Mouse (Mus musculus) olfactory bulb, adult 2 months (tissue): Measurements from ENCODE around the gene Rarg. TPM values are rescaled to one million over a fixed set of nuclear protein-coding genes. Genes with fewer than 3 reads are reported as not detected.

ENCODE experiments used
- H3K27ac ChIP-seq: fragments of 200-500 bp; 2 replicates; pipeline ENCODE4 v1.5.1; 2012; ENCODE audit warnings: low read depth, low read length; ENCODE audit not compliant: insufficient read depth
- H3K4me1 ChIP-seq: fragments of 200-500 bp; 2 replicates; pipeline ENCODE4 v1.6.1; 2012; ENCODE audit warnings: low read length; ENCODE audit not compliant: control insufficient read depth, insufficient read depth
- H3K4me3 ChIP-seq: fragments of 200-500 bp; 2 replicates; pipeline ENCODE4 v1.5.1; 2012; ENCODE audit warnings: mild to moderate bottlenecking, low read depth, low read length, moderate library complexity; ENCODE audit not compliant: insufficient read depth
- CTCF ChIP-seq: fragments of 200-500 bp; IDR thresholded peaks from 2 replicates; pipeline ENCODE4 v1.5.1; 2012; ENCODE audit warnings: low read depth, mild to moderate bottlenecking, low read length, moderate library complexity; ENCODE audit not compliant: insufficient read depth
- POLR2A ChIP-seq: fragments of 200-500 bp; IDR thresholded peaks from 2 replicates; pipeline ENCODE4 v1.6.1; 2012; ENCODE audit warnings: mild to moderate bottlenecking, low read depth, low read length, moderate library complexity; ENCODE audit not compliant: insufficient read depth
- WGBS: fragments of 180-500 bp; shearing (Covaris S2); methylation state at CpG from one replicate; pipeline ENCODE4 v1.1.7; 2018; 5-methylcytosine and 5-hydroxymethylcytosine counted together
- polyA plus RNA-seq: library from polyadenylated mRNA; stranded (reverse); fragments of >200 nt; gene quantifications from 2 replicates; pipeline ENCODE4 v1.2.4, GENCODE M21; 2012; ENCODE audit warnings: low replicate concordance; ENCODE audit not compliant: missing spikeins, insufficient read depth, insufficient read length

The Rarg gene
- polyA plus RNA-seq, 1 experiment, result not detected

- no peak overlapping the region; the same call in 1 of the 2 replicates for H3K27ac ChIP-seq
- H3K4me1 ChIP-seq, result peaks cover 34% of the 10 kb centered on the region
- 23% methylated on average over 8 of the region's 8 CpGs for WGBS
- TF ChIP-seq POLR2A, result no peak
- TF ChIP-seq CTCF, result no peak
- peak overlapping the region; percentile 73 for H3K4me3 ChIP-seq
Observed at GRCm38 (mm10) chr15:102248131-102248811, 9.0 kb downstream of the Rarg start.

- peaks cover 42% of the 10 kb centered on the region for H3K4me1 ChIP-seq
- TF ChIP-seq CTCF, result no peak
- TF ChIP-seq POLR2A, result no peak
- peak overlapping the region; percentile 53 for H3K27ac ChIP-seq
- WGBS, result 1% methylated on average over 64 of the region's 65 CpGs
- H3K4me3 ChIP-seq, result peak overlapping the region; percentile 73
Observed at GRCm38 (mm10) chr15:102247252-102248130, 9.8 kb downstream of the Rarg start.

- peaks cover 42% of the 10 kb centered on the region for H3K4me1 ChIP-seq
- WGBS, result under 1% methylated on average over 29 of the region's 35 CpGs
- peak overlapping the region; percentile 73 for H3K4me3 ChIP-seq
- peak overlapping the region; percentile 88 for H3K27ac ChIP-seq
- TF ChIP-seq CTCF, result no peak
- peak; percentile 67 for TF ChIP-seq POLR2A
Observed at GRCm38 (mm10) chr15:102246866-102247251, 10.5 kb downstream of the Rarg start.

- Histone ChIP-seq H3K4me3 (peak overlapping the region; percentile 73), H3K4me1 (peaks cover 42% of the 10 kb centered on the region), H3K27ac (peak overlapping the region; percentile 88)
- under 1% methylated on average over 41 of the region's 44 CpGs for WGBS
- TF ChIP-seq CTCF (no peak), POLR2A (no peak)
Observed at GRCm38 (mm10) chr15:102245891-102246741, 11.2 kb downstream of the Rarg start.

GRCm38 (mm10) chr15:102245461-102245881 is 11.8 kb downstream of the Rarg start:
- Histone ChIP-seq H3K4me3 (peak overlapping the region; percentile 73), H3K4me1 (peaks cover 42% of the 10 kb centered on the region), H3K27ac (0 out of 2 replicates have a peak overlapping the region, but pooled peaks have one; percentile 5)
- TF ChIP-seq CTCF (no peak), POLR2A (no peak)
- WGBS, result 10% methylated on average over 14 of the region's 14 CpGs

GRCm38 (mm10) chr15:102244306-102245191 is 12.8 kb downstream of the Rarg start:
- Histone ChIP-seq H3K4me3 (peak overlapping the region; percentile 73), H3K4me1 (peaks cover 40% of the 10 kb centered on the region), H3K27ac (peak overlapping the region; percentile 17; the same call in 1 of the 2 replicates)
- TF ChIP-seq POLR2A (no peak), CTCF (no peak)
- 13% methylated on average over 19 of the region's 19 CpGs for WGBS

- peak overlapping the region; percentile 17; the same call in 1 of the 2 replicates for H3K27ac ChIP-seq
- H3K4me3 ChIP-seq, result peak overlapping the region; percentile 14
- TF ChIP-seq POLR2A (no peak), CTCF (no peak)
- WGBS, result 22% methylated on average over 22 of the region's 22 CpGs
- peaks cover 32% of the 10 kb centered on the region for H3K4me1 ChIP-seq
Observed at GRCm38 (mm10) chr15:102243229-102244190, 13.8 kb downstream of the Rarg start.
